Comparison of ENCODE assay signal across 21 mouse cellular contexts in genomic region chr9:103168771-103169170, GRCm38 (mm10). TPM values are rescaled to one million over a fixed set of nuclear protein-coding genes. Genes with fewer than 3 reads are reported as not detected.
A peak's percentile ranks its signal among the peaks of the same experiment; 100 is the strongest.
DNase-seq lines count a peak whose midpoint lies in the region; ATAC-seq and TF ChIP-seq lines count a peak whose summit lies in the region.
"Had no signal": no experiment of that assay in that cellular context is flagged by ENCODE, and none has a peak within 500 bp of the region (broad histone marks: within the 10 kb centered on the region; RNA-seq: fewer than 3 reads in every experiment).

No protein-coding gene starts in this region.

- peaks cover 6% of the 10 kb centered on the region; the same call in 1 of the 2 replicates for H3K4me1 ChIP-seq in hindbrain, postnatal 0 days (ENCODE audit: insufficient read depth, low read length)
- peaks cover 15% of the 10 kb centered on the region for H3K4me1 ChIP-seq in hindbrain, embryonic 10.5 days (replicated peaks)
- no peaks in the 10 kb centered on the region for H3K4me1 ChIP-seq in lung, postnatal 0 days (ENCODE audit: insufficient read depth, low read depth, low read length)

- ATAC-seq in frontal cortex, adult (ENCODE audit: low TSS enrichment), result peak; percentile 78
- no peak for ATAC-seq in hindbrain, postnatal 0 days
- ATAC-seq in lung, postnatal 0 days, result peak; percentile 46
- ATAC-seq: activated CD4-positive, CD25-positive, alpha-beta regulatory T cell, adult 4 months; forebrain, embryonic 13.5 days; forebrain, postnatal 0 days; inflammation-experienced regulatory T-cells, adult 6 months had no signal

- H3K36me3 ChIP-seq in hindbrain, postnatal 0 days (ENCODE audit: insufficient read depth, low read length), result peaks cover 35% of the 10 kb centered on the region
- peaks cover 73% of the 10 kb centered on the region for H3K36me3 ChIP-seq in hindbrain, embryonic 10.5 days
- no peaks in the 10 kb centered on the region for H3K36me3 ChIP-seq in lung, postnatal 0 days (ENCODE audit: insufficient read depth, low read length)
- H3K36me3 ChIP-seq: heart, embryonic 12.5 days; heart, embryonic 15.5 days had no signal

- TF ChIP-seq CTCF in hindbrain, postnatal 0 days (IDR thresholded peaks at IDR 0.05; ENCODE audit: low read depth), result no peak
- TF ChIP-seq CTCF in lung, postnatal 0 days (IDR thresholded peaks at IDR 0.05), result no peak

- no peak for DNase-seq in frontal cortex, postnatal 14 days (ENCODE audit: low spot score in 2 of 2)
- DNase-seq in hindbrain, postnatal 0 days (ENCODE audit: low spot score), result peak; percentile 44
- DNase-seq in hindbrain, embryonic 10.5 days (ENCODE audit: low spot score), result no peak
- peak; percentile 17 for DNase-seq in lung, postnatal 0 days (ENCODE audit: low spot score)
- no peak for DNase-seq in lung, adult 18-20 months
- DNase-seq in brain, adult 2 months (ENCODE audit: low read depth, low spot score), result peak; percentile 58
- DNase-seq: adrenal gland, adult 8-10 months; adrenal gland, postnatal 25 days; cerebellum, adult 18-20 months; cerebellum, adult 9-10 months; forebrain, postnatal 0 days; gastrocnemius, postnatal 25 days; heart, adult 18-20 months; heart, postnatal 36 days had no signal

- H3K27me3 ChIP-seq in hindbrain, postnatal 0 days (ENCODE audit: insufficient read depth, low read length), result no peaks in the 10 kb centered on the region
- H3K27me3 ChIP-seq in hindbrain, embryonic 10.5 days (ENCODE audit: insufficient read depth, poor library complexity, severe bottlenecking), result no peaks in the 10 kb centered on the region
- H3K27me3 ChIP-seq in lung, postnatal 0 days (replicated peaks; ENCODE audit: insufficient read depth, low read length), result no peaks in the 10 kb centered on the region
- H3K27me3 ChIP-seq: forebrain, embryonic 13.5 days had no signal

- peak overlapping the region; percentile 17; the same call in 1 of the 2 replicates for H3K27ac ChIP-seq in hindbrain, postnatal 0 days
- H3K27ac ChIP-seq in hindbrain, embryonic 10.5 days, result no peak overlapping the region
- H3K27ac ChIP-seq in lung, postnatal 0 days (ENCODE audit: low read length), result no peak overlapping the region
- H3K27ac ChIP-seq: forebrain, embryonic 10.5 days; forebrain, embryonic 13.5 days; heart, embryonic 15.5 days had no signal

- H3K4me3 ChIP-seq in hindbrain, postnatal 0 days (ENCODE audit: low read length), result no peak overlapping the region
- no peak overlapping the region for H3K4me3 ChIP-seq in hindbrain, embryonic 10.5 days
- no peak overlapping the region for H3K4me3 ChIP-seq in lung, postnatal 0 days (ENCODE audit: low read depth, low read length)
- H3K4me3 ChIP-seq: forebrain, embryonic 10.5 days; forebrain, embryonic 13.5 days; heart, embryonic 12.5 days; heart, embryonic 15.5 days had no signal

- WGBS in hindbrain, postnatal 0 days, result 51% methylated on average over 7 of the region's 7 CpGs
- 81% methylated on average over 7 of the region's 7 CpGs for WGBS in hindbrain, embryonic 10.5 days
- 48% methylated on average over 7 of the region's 7 CpGs for WGBS in lung, postnatal 0 days

- no peak for TF ChIP-seq EP300 in lung, postnatal 0 days (IDR thresholded peaks at IDR 0.05)

- H3K9ac ChIP-seq in hindbrain, postnatal 0 days (replicated peaks; ENCODE audit: low read length), result no peak overlapping the region
- H3K9ac ChIP-seq in lung, postnatal 0 days (replicated peaks; ENCODE audit: low read depth), result no peak overlapping the region
- H3K9ac ChIP-seq: forebrain, embryonic 13.5 days; forebrain, postnatal 0 days; heart, embryonic 12.5 days; heart, embryonic 15.5 days had no signal

- no peaks in the 10 kb centered on the region for H3K9me3 ChIP-seq in hindbrain, postnatal 0 days (ENCODE audit: low read length)
- no peaks in the 10 kb centered on the region for H3K9me3 ChIP-seq in hindbrain, embryonic 10.5 days
- H3K9me3 ChIP-seq in lung, postnatal 0 days (ENCODE audit: low read length), result no peaks in the 10 kb centered on the region
- H3K9me3 ChIP-seq: forebrain, embryonic 10.5 days; forebrain, embryonic 13.5 days; heart, embryonic 12.5 days; heart, embryonic 15.5 days had no signal

- no peak overlapping the region for H3K4me2 ChIP-seq in hindbrain, postnatal 0 days (ENCODE audit: low read depth, low read length)
- H3K4me2 ChIP-seq in lung, postnatal 0 days (replicated peaks; ENCODE audit: low read depth, low read length), result no peak overlapping the region
- H3K4me2 ChIP-seq: forebrain, embryonic 13.5 days; heart, embryonic 12.5 days; heart, embryonic 15.5 days had no signal

RNA-seq across cellular contexts. Expression of gene Srprb, which starts 33.2 kb away (rescaled TPM):
- total RNA-seq in hindbrain, postnatal 0 days (2014; rRNA removed), result 55.3 and 58.1 TPM in 2 replicates
- polyA plus RNA-seq in hindbrain, postnatal 0 days (2015; fragmentation: Nextera tagmentation; extraction: Ambion mirVana), result 43.1 and 44.3 TPM in 2 replicates
- 62.0 and 69.7 TPM in 2 replicates for polyA plus RNA-seq in hindbrain, embryonic 10.5 days (2016; fragmentation: Nextera tagmentation; extraction: Ambion mirVana)
- 39.4 and 40.5 TPM in 2 replicates for polyA plus RNA-seq in lung, postnatal 0 days (2015; fragmentation: Nextera tagmentation; extraction: Ambion mirVana)

RNA-seq across cellular contexts. Expression of gene Rab6b, which starts 57.2 kb away (rescaled TPM):
- 210 and 223 TPM in 2 replicates for total RNA-seq in hindbrain, postnatal 0 days (2014; rRNA removed)
- polyA plus RNA-seq in hindbrain, postnatal 0 days (2015; fragmentation: Nextera tagmentation; extraction: Ambion mirVana), result 139 and 155 TPM in 2 replicates
- polyA plus RNA-seq in hindbrain, embryonic 10.5 days (2016; fragmentation: Nextera tagmentation; extraction: Ambion mirVana), result 17.0 and 29.0 TPM in 2 replicates
- polyA plus RNA-seq in lung, postnatal 0 days (2015; fragmentation: Nextera tagmentation; extraction: Ambion mirVana), result 6.8 and 7.3 TPM in 2 replicates

Comparison
In these comparisons a context has a peak if more than half of its experiments do, and no peak if none do; other contexts are left out.
1. DNase-seq: peak in hindbrain, postnatal 0 days (single experiment), lung, postnatal 0 days (single experiment) and brain, adult 2 months (single experiment); none in frontal cortex, postnatal 14 days (0 of 2), hindbrain, embryonic 10.5 days (single experiment) and lung, adult 18-20 months (0 of 2).